Mouse (Mus musculus): Measurements from ENCODE around the gene Igsf9.

The Igsf9 gene

DNA sequence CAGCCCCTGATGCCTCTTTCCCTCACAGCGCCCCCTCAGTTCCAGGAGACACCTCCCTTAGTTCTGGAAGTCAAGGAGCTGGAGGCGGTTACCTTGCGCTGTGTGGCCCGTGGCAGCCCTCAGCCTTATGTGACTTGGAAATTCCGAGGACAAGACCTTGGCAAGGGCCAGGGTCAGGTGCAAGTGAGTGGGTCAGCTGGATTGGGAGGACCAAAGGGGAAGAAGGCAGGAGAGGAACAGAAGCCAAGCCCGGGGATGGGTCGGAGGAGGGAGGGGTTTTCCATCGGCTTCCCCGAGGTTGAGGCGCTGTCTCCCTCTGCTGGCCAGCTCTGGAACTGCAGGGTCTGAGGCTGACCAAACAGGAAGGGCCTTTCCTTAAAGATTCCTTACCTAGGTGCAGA, 8.7 kb downstream of the Igsf9 start:
- peak; percentile 47 for DNase-seq (ENCODE audit: extremely low spot score, low read depth, low spot score)

GRCm38 (mm10) chr1:172492047-172492446, 10.5 kb downstream of the Igsf9 start:
- DNase-seq (ENCODE audit: extremely low spot score, low read depth, low spot score), result no peak

DNA sequence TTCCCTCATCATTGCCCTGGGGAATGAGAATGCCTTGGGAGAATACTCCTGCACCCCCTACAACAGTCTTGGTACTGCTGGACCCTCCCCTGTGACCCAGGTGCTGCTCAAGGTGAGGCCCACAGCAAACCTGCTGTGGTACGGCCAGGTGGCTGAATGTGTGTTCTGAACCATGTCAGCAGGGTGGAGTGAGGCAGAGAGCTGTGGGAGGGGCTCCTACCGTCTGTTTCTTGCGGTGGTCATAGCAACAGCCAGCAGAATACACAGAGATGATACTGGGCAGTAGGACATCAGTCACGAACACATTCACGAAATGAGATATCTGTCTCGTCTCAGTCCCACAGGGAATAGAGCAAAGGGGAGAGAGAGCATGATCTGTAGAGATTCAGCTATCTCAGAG, 11.9 kb downstream of the Igsf9 start:
- no peak for DNase-seq (ENCODE audit: extremely low spot score, low read depth, low spot score)

DNA sequence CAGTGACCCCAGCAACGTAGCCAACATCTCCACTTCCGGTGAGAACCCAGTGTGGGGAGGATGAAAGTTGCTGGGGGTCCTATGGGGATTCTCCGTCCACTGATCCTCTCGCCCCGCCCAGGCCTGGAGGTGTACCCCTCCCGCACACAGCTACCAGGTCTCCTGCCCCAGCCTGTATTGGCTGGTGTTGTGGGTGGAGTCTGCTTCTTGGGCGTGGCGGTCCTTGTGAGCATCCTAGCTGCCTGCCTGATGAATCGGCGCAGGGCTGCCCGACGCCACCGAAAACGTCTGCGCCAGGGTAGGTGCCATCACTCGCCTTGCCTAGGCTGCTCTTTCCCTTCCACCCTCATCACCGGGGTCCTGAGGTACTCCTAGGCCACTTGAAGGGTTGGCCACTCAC, 14.4 kb downstream of the Igsf9 start:
- DNase-seq (ENCODE audit: extremely low spot score, low read depth, low spot score), result no peak

- no peak for DNase-seq (ENCODE audit: extremely low spot score, low read depth, low spot score)
Observed at GRCm38 (mm10) chr1:172497428-172497827, 15.8 kb downstream of the Igsf9 start.

DNA sequence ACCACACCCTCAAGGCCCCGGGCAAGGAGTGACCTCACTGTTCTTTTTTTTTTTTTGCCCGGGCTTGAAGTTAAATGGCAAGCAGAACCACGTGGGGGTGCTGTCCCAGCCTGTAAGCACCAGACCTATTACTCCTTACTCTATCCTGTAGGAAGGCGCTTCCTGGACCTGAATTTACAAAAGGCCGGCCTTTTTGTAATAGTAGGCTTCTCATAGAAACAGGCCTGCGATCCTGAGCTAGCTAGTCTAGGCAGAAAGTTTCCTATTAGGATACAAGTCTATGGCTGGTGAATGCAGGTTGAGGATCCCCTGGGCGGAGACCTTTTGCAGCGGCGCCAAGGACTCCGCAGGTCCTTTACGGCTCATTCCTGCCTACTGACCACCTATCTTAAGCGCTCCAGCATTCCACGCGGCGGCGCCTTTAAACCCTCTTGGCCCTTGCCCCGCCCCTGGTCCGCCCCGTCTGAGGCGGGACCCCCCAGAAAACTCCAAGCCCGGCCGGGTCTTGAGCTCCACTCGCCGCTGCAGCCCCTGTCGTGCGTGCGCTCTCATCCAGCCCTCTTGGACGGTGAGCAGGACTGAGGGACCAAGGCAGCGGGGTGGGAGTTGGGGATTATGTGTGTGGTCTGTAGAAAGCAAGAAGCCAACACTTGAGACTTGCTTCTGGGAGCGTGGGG, 18.3 kb downstream of the Igsf9 start, which contains the start of gene Tagln2:
Tagln2 (plus strand) TSS at position 283 of the 677 bp plus-strand sequence.
- DNase-seq (ENCODE audit: extremely low spot score, low read depth, low spot score), result no peak

GRCm38 (mm10) chr1:172500451-172501370, 19.1 kb downstream of the Igsf9 start:
- no peak for DNase-seq (ENCODE audit: extremely low spot score, low read depth, low spot score)

GRCm38 (mm10) chr1:172501371-172502144, 20.0 kb downstream of the Igsf9 start:
- DNase-seq (ENCODE audit: extremely low spot score, low read depth, low spot score), result no peak

DNA sequence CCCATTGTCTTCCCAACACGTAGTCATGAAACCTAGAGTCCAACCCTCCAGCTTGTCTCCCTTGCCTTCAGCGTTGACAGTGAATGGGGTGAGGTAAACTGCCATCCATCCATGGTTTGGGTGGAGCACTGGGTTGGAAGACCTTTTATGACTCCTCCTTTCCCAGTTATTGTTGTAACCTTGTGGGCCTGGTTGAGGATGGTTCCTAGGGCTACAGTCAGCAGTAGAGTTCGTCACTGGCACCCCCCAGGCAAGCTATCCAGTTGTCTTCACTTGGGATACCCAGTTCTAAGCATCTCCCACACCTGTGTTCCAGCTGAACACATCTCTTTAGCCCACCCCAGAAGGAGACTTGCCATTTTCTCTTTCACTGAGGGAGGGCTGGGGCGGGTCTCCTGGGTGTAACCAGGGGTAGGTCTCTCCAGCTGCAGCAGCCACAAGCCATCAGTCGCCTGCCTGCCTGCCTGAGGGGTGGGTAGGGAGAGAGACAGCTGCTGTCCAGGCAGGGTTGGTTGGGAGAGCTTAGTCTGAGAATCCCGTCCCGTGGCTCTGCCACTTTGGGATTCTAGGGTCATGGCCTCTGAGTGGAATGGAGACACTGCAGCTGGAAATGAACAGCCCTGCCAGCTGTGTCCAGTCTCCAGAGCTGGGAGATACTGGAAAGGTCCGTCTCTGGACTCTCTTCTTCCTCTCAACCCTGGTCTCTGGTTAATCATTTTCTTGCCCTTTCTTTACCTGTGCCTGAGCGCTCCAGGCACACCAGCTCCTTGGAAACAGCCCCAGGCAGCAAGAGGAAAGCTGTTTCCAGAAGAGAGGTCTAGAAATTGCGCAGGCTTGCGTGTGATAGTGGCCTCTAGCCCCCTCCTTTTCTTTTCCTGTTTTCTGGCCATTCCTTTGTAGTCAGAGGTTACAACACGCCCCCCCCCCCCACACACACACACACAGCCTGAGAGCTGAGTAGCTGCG, 20.8 kb downstream of the Igsf9 start:
- no peak for DNase-seq (ENCODE audit: extremely low spot score, low read depth, low spot score)

DNA sequence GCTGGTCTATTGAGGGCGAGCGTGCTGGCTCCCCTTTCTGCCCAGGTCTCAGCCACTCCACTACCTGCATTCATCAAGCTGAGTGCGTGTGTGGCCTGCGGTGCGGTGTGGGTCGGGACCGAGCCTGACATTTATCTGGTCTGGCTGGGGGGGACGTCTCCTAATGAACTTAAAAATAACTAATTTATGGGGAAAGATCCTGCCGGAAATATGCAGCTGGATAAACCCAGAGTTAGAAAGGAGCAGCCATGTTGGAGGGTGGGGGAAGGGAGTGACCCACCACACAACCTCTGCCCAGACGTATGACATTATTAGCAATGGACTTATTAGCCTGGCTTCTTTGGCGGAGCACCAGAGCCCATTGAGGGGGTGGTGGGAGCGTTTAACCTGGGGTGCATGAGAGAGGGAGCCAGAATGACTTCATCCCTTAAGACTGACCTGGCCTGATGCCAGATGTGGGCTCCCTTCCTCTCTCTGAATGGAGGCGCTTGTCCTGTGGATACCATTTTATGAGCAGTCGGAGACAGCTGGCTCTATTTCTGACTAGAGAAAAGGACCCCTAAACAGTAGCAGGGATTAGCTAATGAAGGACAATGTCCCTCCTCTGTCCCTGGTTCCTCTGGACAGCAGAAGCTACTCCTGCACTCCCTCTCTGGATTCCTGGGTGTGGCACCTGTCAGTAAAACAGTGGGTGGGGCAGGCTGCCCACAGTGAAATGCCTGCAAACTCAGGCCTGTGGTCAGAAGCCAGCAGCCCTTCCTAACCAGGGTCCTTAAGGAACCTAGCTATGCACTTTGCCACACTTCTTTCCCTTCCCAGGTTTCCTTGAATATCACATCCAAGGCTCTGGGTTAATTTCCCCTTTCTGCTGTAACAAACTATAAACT, 21.8 kb downstream of the Igsf9 start:
- no peak for DNase-seq (ENCODE audit: extremely low spot score, low read depth, low spot score)

DNA sequence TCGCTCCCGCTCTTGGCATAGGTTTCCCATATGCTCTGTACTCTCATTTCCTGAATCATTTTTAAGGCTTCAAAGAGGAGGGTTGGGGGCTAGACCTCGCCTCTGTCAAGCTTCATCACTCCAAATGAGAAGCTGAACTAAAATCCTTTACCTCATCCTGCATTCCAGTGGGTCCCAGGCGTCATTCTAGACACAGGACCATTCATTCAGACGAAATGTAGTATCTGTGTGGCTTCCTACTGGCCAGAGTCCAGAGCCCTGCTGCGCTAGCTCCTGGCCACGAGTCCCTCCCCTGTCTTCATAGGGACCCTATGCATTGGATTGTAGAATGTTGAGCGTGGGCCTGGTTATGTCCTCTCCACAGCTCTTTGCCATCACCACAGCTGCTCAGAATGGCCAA, 23.2 kb downstream of the Igsf9 start:
- DNase-seq (ENCODE audit: extremely low spot score, low read depth, low spot score), result no peak

- no peak for DNase-seq (ENCODE audit: extremely low spot score, low read depth, low spot score)
Observed at GRCm38 (mm10) chr1:172507001-172507400, 25.4 kb downstream of the Igsf9 start.

DNA sequence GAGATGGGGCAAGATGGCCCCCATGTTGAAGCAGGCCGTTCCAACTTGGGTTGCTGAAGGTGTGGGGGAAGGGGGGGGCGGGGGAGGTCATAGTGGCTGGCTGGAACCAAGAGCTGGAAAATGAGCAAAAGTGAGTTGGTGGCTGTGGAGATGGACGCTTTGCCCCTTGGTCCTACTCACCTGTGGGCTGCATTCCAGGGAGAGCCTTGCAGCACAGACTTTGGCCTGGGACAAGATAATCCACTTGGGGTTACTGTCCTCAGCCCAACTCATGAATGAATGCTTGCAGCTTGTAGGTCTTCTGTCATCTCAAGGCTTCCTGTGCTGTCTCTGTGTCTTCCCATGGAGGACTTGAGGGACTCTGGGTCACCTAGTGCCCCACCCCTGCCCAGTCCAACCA, 26.1 kb downstream of the Igsf9 start:
- DNase-seq (ENCODE audit: extremely low spot score, low read depth, low spot score), result no peak

GRCm38 (mm10) chr1:172508172-172508571, 26.6 kb downstream of the Igsf9 start:
- no peak for DNase-seq (ENCODE audit: extremely low spot score, low read depth, low spot score)

DNA sequence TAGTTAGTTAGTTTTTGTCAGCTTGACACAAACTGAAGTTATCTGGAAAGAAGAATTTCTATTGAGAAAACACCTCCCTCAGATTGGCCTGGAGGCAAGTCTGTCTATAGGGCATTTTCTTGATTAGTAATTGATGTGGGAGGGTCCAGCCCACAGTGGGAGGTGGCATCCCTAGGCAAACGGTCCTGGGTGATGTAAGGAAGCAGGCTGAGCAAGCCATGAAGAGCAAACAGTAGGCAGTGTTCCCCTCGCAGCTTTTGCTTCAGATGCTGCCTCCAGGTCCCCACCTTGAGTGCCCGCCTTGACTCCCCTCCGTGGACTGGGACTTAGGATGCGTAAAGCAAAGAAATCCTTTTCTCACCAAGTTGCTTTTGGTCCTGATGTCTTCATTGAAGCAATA, 27.6 kb downstream of the Igsf9 start:
- no peak for DNase-seq (ENCODE audit: extremely low spot score, low read depth, low spot score)

- DNase-seq (ENCODE audit: extremely low spot score, low read depth, low spot score), result no peak
Observed at GRCm38 (mm10) chr1:172509983-172510382, 28.4 kb downstream of the Igsf9 start.

- DNase-seq (ENCODE audit: extremely low spot score, low read depth, low spot score), result no peak
Observed at GRCm38 (mm10) chr1:172510421-172510972, 28.9 kb downstream of the Igsf9 start.

GRCm38 (mm10) chr1:172512962-172513361, 31.4 kb downstream of the Igsf9 start:
- no peak for DNase-seq (ENCODE audit: extremely low spot score, low read depth, low spot score)

Data from hindlimb bud, embryonic 11.5 days (tissue).